Mouse (Mus musculus) monocyte, adult 2 months (primary cell): ENCODE data around the gene Polr3gl.

Experiments
- DNase-seq, 2 experiments: peaks; one replicate each; pipeline ENCODE4 v3.0.0; 2022; ENCODE audit warnings: low spot score in 2 of 2, low read depth in 1 of 2

Gene Polr3gl

GRCm38 (mm10) chr3:96598156-96599068 is 4.4 kb upstream of the Polr3gl start:
- no peak for DNase-seq

GRCm38 (mm10) chr3:96597435-96597891 is 3.5 kb upstream of the Polr3gl start:
- DNase-seq: no peak

- no peak for DNase-seq
Measured at GRCm38 (mm10) chr3:96596855-96597254, 2.9 kb upstream of the Polr3gl start.

- DNase-seq: no peak
Measured at GRCm38 (mm10) chr3:96596228-96596707, 2.3 kb upstream of the Polr3gl start, which contains the start of gene Ankrd34a. Gene Ankrd34a, plus strand, starts transcription at chr3:96596636.

GRCm38 (mm10) chr3:96595661-96596060 is 1.7 kb upstream of the Polr3gl start:
- DNase-seq: no peak

GRCm38 (mm10) chr3:96594851-96595250 is 870 bp upstream of the Polr3gl start:
- no peak for DNase-seq

GRCm38 (mm10) chr3:96593374-96593773 is 607 bp downstream of the Polr3gl start:
- no peak for DNase-seq

- DNase-seq: no peak
Measured at GRCm38 (mm10) chr3:96590657-96591056, 3.3 kb downstream of the Polr3gl start.

- DNase-seq: no peak
Measured at GRCm38 (mm10) chr3:96583386-96583785, 10.6 kb downstream of the Polr3gl start.

GRCm38 (mm10) chr3:96581771-96582515 is 12.0 kb downstream of the Polr3gl start:
- no peak for DNase-seq

- no peak for DNase-seq
Measured at GRCm38 (mm10) chr3:96581141-96581540, 12.8 kb downstream of the Polr3gl start.

GRCm38 (mm10) chr3:96579885-96580454 is 14.0 kb downstream of the Polr3gl start:
- peak; percentile 73 to 84 for DNase-seq

GRCm38 (mm10) chr3:96579239-96579750 is 14.7 kb downstream of the Polr3gl start:
- no peak for DNase-seq

GRCm38 (mm10) chr3:96578561-96579238 is 15.3 kb downstream of the Polr3gl start:
- no peak for DNase-seq

GRCm38 (mm10) chr3:96577566-96577965 is 16.4 kb downstream of the Polr3gl start:
- no peak for DNase-seq

GRCm38 (mm10) chr3:96576690-96577541 is 17.1 kb downstream of the Polr3gl start, which contains the start of gene Gm16253:
Gene Gm16253, plus strand, starts transcription at chr3:96576984.
- peak; percentile 73 to 74 for DNase-seq

GRCm38 (mm10) chr3:96576005-96576658 is 17.8 kb downstream of the Polr3gl start:
- no peak for DNase-seq

GRCm38 (mm10) chr3:96575272-96575984 is 18.6 kb downstream of the Polr3gl start:
- DNase-seq: no peak
